Mouse (Mus musculus): Measurements from ENCODE around the gene Ercc6. TPM values are rescaled to one million over a fixed set of nuclear protein-coding genes. Genes with fewer than 3 reads are reported as not detected.

Ercc6 gene
- polyA plus RNA-seq (2015; fragmentation: Nextera tagmentation; extraction: Ambion mirVana): 12.7 and 17.1 TPM in 2 replicates

DNA sequence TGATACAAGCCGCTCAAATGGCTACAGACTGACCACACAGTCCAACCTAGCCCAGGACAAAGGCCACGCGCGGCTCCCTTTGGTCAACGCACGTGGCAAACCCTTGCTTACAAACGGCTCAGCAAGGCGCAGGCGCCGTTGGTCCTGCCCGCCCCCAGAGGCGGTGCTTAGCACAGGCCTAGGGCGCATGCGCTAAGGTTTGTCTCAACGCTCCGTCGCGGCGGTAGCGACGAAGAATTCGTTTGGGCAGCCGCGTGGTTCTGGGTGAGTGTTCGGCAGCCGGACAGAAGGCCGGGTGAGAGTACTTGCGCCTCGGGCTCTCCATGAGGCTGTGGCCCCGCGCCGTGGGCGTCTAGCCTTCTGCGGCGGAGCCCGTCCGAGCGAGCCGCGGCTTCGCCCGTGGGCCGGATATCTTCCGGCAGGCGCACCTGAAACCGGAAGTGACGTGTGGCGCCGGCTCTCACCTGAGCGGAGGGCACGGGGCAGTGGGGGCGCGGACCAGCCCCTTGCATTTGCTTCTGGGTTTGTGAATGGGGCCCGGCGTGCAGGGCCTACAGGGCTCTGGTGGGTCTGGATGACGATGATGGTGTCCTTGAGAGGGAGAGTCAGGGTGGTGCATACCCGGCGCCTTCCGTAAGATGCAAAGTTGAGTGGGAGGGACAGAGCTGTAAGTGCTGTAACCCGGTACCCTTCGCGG, at the start of gene Ercc6:
Ercc6 (plus strand) TSS at position 186 of the 697 bp plus-strand sequence.
- WGBS: under 1% methylated on average over 62 of the region's 62 CpGs
- Histone ChIP-seq H3K36me3 (ENCODE audit: insufficient read depth, low read length) (peaks cover 7% of the 10 kb centered on the region; the same call in 1 of the 2 replicates), H3K4me3 (replicated peaks; ENCODE audit: low read depth, low read length) (peak within 1 kb of the TSS; percentile 62), H3K27ac (peak within 1 kb of the TSS; percentile 38; the same call in 1 of the 2 replicates), H3K9me3 (replicated peaks; ENCODE audit: low read length) (no peaks in the 10 kb centered on the region), H3K27me3 (ENCODE audit: insufficient read depth, low read length) (no peaks in the 10 kb centered on the region), H3K9ac (ENCODE audit: low read depth, low read length) (peak within 1 kb of the TSS; percentile 68), H3K4me2 (ENCODE audit: low read length) (peak within 1 kb of the TSS; percentile 72), H3K4me1 (replicated peaks; ENCODE audit: insufficient read depth, low read length) (no peaks in the 10 kb centered on the region)
- peak; percentile 25; the same call in 1 of the 2 replicates for TF ChIP-seq CTCF (IDR thresholded peaks at IDR 0.05; ENCODE audit: low read depth)
- ATAC-seq (replicated peaks; ENCODE audit: low FRiP score, low read depth) (peak; percentile 97), DNase-seq (ENCODE audit: low spot score) (peak; percentile 97)

DNA sequence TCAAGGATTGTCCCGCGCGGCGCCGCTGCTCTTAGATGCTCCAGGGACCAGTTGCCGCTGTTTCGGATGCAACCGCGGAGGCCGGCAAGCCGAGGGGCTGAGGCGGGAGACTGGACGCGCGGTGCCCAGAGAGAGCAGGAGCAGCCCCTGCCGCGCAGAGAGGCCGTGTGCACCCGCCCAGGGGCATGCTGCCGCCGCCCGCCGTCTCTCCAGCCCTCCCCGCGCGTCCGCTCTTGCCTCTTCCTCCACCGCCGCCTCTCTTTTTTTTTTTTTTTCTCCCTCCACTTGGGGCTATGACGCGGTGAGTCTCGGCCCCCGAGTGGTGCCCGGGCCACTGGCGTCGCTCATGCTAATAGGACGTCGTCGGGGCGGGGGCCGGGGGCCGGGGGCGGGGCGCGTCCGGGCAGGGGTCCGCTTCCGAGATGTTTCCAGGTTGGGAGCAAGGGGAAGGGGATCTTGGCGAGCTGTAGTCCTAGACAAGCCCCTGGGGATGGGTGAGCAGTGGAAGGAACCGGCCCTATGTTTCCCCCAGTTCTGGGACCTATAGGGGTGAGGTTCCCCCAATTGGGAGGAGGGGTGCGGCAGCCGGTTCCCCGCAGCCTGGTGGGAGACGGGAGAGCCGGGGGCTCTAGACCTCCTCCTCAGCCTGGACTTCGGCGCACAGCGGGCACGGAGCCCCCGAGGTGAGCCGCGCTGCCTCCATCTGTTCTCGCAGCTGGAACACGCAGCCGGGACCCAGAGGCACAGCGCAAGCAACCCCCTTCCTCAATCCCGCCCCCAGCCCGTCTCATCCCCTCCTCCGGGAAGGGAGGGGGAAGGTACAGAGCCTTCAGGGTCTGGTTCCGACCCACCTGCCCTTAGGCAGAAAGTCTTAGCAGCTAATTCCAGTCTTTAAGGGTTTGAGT, 48.5 kb upstream of the Ercc6 start, which contains the start of gene Slc18a3:
Slc18a3 (minus strand) TSS at position 250 of the 905 bp plus-strand sequence.
- under 1% methylated on average over 57 of the region's 70 CpGs for WGBS
- ATAC-seq (replicated peaks; ENCODE audit: low FRiP score, low read depth) (no peak), DNase-seq (ENCODE audit: low spot score) (no peak)
- Histone ChIP-seq H3K4me2 (ENCODE audit: low read length) (peak within 1 kb of the TSS; percentile 44), H3K9me3 (replicated peaks; ENCODE audit: low read length) (no peaks in the 10 kb centered on the region), H3K36me3 (ENCODE audit: insufficient read depth, low read length) (no peaks in the 10 kb centered on the region), H3K27ac (no peak within 1 kb of the TSS), H3K9ac (ENCODE audit: low read depth, low read length) (no peak within 1 kb of the TSS), H3K4me3 (replicated peaks; ENCODE audit: low read depth, low read length) (peak within 1 kb of the TSS; percentile 16), H3K4me1 (replicated peaks; ENCODE audit: insufficient read depth, low read length) (no peaks in the 10 kb centered on the region), H3K27me3 (ENCODE audit: insufficient read depth, low read length) (peaks cover 80% of the 10 kb centered on the region)
- no peak for TF ChIP-seq CTCF (IDR thresholded peaks at IDR 0.05; ENCODE audit: low read depth)

DNA sequence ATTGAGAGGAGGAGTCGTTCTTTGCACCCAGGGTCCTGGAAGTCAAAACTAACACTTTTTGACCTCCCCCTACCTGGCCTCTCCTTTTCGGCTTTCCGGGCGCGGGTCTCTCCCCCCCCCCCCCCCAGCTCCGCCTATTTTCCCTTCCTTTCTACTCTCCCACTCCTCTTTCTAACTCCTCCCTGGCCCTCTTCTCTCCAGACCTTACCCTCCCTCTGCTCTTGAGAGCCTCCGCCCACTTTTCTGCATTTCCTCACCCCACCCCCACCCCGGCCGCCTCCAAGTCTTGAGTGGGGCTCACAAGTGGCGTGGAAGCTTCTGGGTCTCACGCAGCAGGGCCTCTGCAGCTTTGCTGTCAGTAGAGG, 47.8 kb upstream of the Ercc6 start:
- ATAC-seq (replicated peaks; ENCODE audit: low FRiP score, low read depth) (no peak), DNase-seq (ENCODE audit: low spot score) (no peak)
- Histone ChIP-seq H3K36me3 (ENCODE audit: insufficient read depth, low read length) (no peaks in the 10 kb centered on the region), H3K4me2 (ENCODE audit: low read length) (no peak overlapping the region), H3K27ac (no peak overlapping the region), H3K9me3 (replicated peaks; ENCODE audit: low read length) (no peaks in the 10 kb centered on the region), H3K4me1 (replicated peaks; ENCODE audit: insufficient read depth, low read length) (no peaks in the 10 kb centered on the region), H3K27me3 (ENCODE audit: insufficient read depth, low read length) (peaks cover 76% of the 10 kb centered on the region), H3K9ac (ENCODE audit: low read depth, low read length) (no peak overlapping the region), H3K4me3 (replicated peaks; ENCODE audit: low read depth, low read length) (no peak overlapping the region)
- 3% methylated on average over 8 of the region's 11 CpGs for WGBS
- TF ChIP-seq CTCF (IDR thresholded peaks at IDR 0.05; ENCODE audit: low read depth): no peak

DNA sequence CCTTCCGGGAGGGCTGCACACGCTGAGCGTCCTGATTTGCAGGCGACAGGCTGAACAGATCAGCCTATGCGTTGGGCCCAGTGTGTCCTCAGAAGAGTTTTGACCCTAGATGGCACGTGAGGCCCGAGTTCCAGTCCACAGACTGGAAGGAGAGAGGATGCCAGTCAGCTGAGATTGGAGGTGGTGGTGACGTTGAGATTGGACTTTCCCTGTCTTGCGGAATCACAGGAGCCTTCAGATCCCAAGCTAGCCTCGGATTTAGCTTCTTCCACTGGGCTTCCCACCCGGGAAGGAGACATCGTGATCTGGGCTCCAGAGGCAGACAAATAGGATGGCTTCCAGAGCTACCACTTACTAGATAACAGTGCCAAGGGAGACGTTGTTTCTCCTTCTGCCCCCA, 47.4 kb upstream of the Ercc6 start, which contains the start of gene Chat:
Chat (minus strand) TSS at position 101 of the 400 bp plus-strand sequence.
- H3K4me3 ChIP-seq (replicated peaks; ENCODE audit: low read depth, low read length): peak within 1 kb of the TSS; percentile 16
- DNase-seq (ENCODE audit: low spot score) (no peak), ATAC-seq (replicated peaks; ENCODE audit: low FRiP score, low read depth) (no peak)
- WGBS: 16% methylated on average over 13 of the region's 13 CpGs
- no peak within 1 kb of the TSS for H3K9ac ChIP-seq (ENCODE audit: low read depth, low read length)
- H3K36me3 ChIP-seq (ENCODE audit: insufficient read depth, low read length): no peaks in the 10 kb centered on the region
- no peak within 1 kb of the TSS for H3K27ac ChIP-seq
- H3K9me3 ChIP-seq (replicated peaks; ENCODE audit: low read length): no peaks in the 10 kb centered on the region
- TF ChIP-seq CTCF (IDR thresholded peaks at IDR 0.05; ENCODE audit: low read depth): no peak
- peaks cover 72% of the 10 kb centered on the region for H3K27me3 ChIP-seq (ENCODE audit: insufficient read depth, low read length)
- no peaks in the 10 kb centered on the region for H3K4me1 ChIP-seq (replicated peaks; ENCODE audit: insufficient read depth, low read length)
- H3K4me2 ChIP-seq (ENCODE audit: low read length): peak within 1 kb of the TSS; percentile 44

DNA sequence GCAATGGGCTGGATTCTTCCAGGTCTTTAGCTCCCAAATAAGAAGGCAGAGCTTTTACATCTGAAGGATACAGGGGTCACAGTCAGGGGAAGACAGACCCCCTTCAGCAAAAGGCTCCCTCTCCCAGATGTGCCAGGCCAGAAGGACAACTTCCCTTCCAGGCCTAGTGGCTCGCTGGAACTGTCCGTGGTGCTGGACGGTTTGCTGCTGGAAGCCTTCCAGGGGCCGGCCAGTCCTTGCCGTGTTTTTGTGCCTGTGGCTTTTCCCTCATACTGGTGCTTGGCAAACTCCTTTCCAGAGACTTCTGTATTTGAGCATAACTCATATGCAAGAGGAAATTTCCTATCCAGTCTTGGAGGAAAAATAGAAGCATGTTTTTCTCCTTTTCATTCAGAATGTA, 45.7 kb upstream of the Ercc6 start:
- Histone ChIP-seq H3K4me2 (ENCODE audit: low read length) (no peak overlapping the region), H3K27me3 (ENCODE audit: insufficient read depth, low read length) (peaks cover 55% of the 10 kb centered on the region), H3K9ac (ENCODE audit: low read depth, low read length) (no peak overlapping the region), H3K9me3 (replicated peaks; ENCODE audit: low read length) (no peaks in the 10 kb centered on the region), H3K27ac (no peak overlapping the region), H3K36me3 (ENCODE audit: insufficient read depth, low read length) (no peaks in the 10 kb centered on the region), H3K4me3 (replicated peaks; ENCODE audit: low read depth, low read length) (no peak overlapping the region), H3K4me1 (replicated peaks; ENCODE audit: insufficient read depth, low read length) (no peaks in the 10 kb centered on the region)
- no peak for TF ChIP-seq CTCF (IDR thresholded peaks at IDR 0.05; ENCODE audit: low read depth)
- 4% methylated on average over 5 of the region's 5 CpGs for WGBS
- DNase-seq (ENCODE audit: low spot score) (peak; percentile 69), ATAC-seq (replicated peaks; ENCODE audit: low FRiP score, low read depth) (no peak)

DNA sequence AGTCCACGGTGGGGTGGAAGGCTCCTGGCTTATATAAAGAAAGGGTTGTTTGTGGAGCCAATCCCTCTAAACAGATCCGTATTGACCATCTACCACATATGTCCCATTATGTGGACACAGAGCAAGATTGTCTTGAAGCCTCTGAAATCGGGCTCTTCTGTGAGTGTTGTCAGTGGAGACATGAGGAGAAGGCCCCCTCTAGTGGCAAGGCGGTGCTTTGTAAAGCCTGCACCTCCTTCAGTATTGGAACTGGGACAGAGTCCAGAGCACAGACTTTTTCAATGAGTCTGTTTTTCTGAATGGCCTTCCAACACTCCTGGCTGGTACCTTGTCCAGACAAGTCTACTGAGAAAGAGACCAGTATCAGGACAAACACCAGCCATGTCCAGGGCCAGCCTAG, 40.3 kb upstream of the Ercc6 start:
- H3K9ac ChIP-seq (ENCODE audit: low read depth, low read length): no peak overlapping the region
- peak; percentile 79 for TF ChIP-seq CTCF (IDR thresholded peaks at IDR 0.05; ENCODE audit: low read depth)
- no peak overlapping the region for H3K4me3 ChIP-seq (replicated peaks; ENCODE audit: low read depth, low read length)
- no peaks in the 10 kb centered on the region for H3K36me3 ChIP-seq (ENCODE audit: insufficient read depth, low read length)
- peaks cover 2% of the 10 kb centered on the region; the same call in 1 of the 2 replicates for H3K27me3 ChIP-seq (ENCODE audit: insufficient read depth, low read length)
- no peaks in the 10 kb centered on the region for H3K9me3 ChIP-seq (replicated peaks; ENCODE audit: low read length)
- no peak for ATAC-seq (replicated peaks; ENCODE audit: low FRiP score, low read depth)
- no peaks in the 10 kb centered on the region for H3K4me1 ChIP-seq (replicated peaks; ENCODE audit: insufficient read depth, low read length)
- no peak overlapping the region for H3K4me2 ChIP-seq (ENCODE audit: low read length)
- no peak overlapping the region for H3K27ac ChIP-seq
- 14% methylated on average over 4 of the region's 4 CpGs for WGBS
- peak; percentile 85 for DNase-seq (ENCODE audit: low spot score)
